Mouse (Mus musculus) kidney, embryonic 16.5 days (tissue): ENCODE results near the gene Park7. TPM values are rescaled to one million over a fixed set of nuclear protein-coding genes. Genes with fewer than 3 reads are reported as not detected.
"Not testable (repeated sequence)": the region's sequence is repeated elsewhere in the genome, so short reads cannot be mapped to it uniquely, and the experiment has no call there.

Experiments used
- ATAC-seq: fragments of 200-750 bp; cut with Nextera tagmentation; 2 replicates; pipeline ENCODE4 v1.8.0; 2017; ENCODE audit warnings: moderate TSS enrichment; ENCODE audit not compliant: low FRiP score, low TSS enrichment
- H3K27ac ChIP-seq: fragments of 300-500 bp; sonication (generic); 2 replicates; pipeline ENCODE4 v1.5.1; 2014; ENCODE audit warnings: low read length
- H3K27me3 ChIP-seq: fragments of 300-500 bp; sonication (generic); 2 replicates; pipeline ENCODE4 v1.6.1; 2014; ENCODE audit warnings: low read length, control low read depth, mixed read lengths; ENCODE audit not compliant: insufficient read depth
- H3K36me3 ChIP-seq: fragments of 300-500 bp; sonication (generic); 2 replicates; pipeline ENCODE4 v1.6.1; 2014; ENCODE audit warnings: low read length, control low read depth, mixed read lengths; ENCODE audit not compliant: insufficient read depth
- H3K4me1 ChIP-seq: fragments of 300-500 bp; sonication (generic); 2 replicates; pipeline ENCODE4 v1.6.1; 2014; ENCODE audit warnings: low read length, control low read depth, mixed read lengths; ENCODE audit not compliant: insufficient read depth
- H3K4me2 ChIP-seq: fragments of 300-500 bp; sonication (generic); replicated peaks from 2 replicates; pipeline ENCODE4 v1.6.1; 2014; ENCODE audit warnings: low read depth, low read length
- H3K4me3 ChIP-seq: fragments of 300-500 bp; sonication (generic); 2 replicates; pipeline ENCODE4 v1.5.1; 2014; ENCODE audit warnings: mild to moderate bottlenecking, low read length
- H3K9ac ChIP-seq: fragments of 300-500 bp; sonication (generic); replicated peaks from 2 replicates; pipeline ENCODE4 v1.6.1; 2014; ENCODE audit warnings: low read length
- H3K9me3 ChIP-seq: fragments of 300-500 bp; sonication (generic); 2 replicates; pipeline ENCODE4 v1.6.1; 2016; ENCODE audit warnings: low read length, control low read depth
- WGBS: fragments of 180-500 bp; shearing (Covaris S2); extraction: QIAGEN DNeasy Blood & Tissue Kit; methylation state at CpG from one replicate; pipeline ENCODE4 v1.1.7; 2014; 5-methylcytosine and 5-hydroxymethylcytosine counted together
- polyA plus RNA-seq: library from polyadenylated mRNA; unstranded; fragments of >200 nt; fragmentation: Nextera tagmentation; extraction: Ambion mirVana; gene quantifications from 2 replicates; pipeline ENCODE4 v1.2.1, GENCODE M21; 2015

The Park7 gene
- polyA plus RNA-seq, 1 experiment from 2014 or later = 421 TPM

DNA sequence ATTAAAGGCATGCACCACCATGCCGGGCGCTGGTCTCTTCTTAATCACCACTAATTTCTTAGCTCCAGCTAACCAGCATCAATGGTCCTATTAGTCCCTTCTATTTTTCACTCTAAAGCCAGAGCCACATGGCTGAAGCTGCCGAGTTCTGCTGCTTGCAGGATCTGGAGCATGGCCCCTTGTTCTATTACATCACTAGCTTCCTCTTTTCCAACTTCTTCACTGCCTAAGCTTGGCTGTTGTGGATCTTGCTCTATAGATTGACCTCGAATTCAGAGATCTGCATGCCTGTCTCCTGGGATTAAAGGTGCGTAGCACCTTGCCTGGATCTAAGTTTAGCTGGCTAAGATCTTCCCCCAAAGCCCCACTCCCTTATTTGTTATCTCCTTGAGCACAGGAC, 31.6 kb downstream of the Park7 start:
- peaks cover 25% of the 10 kb centered on the region for H3K9me3 ChIP-seq
- H3K27me3 ChIP-seq = no peaks in the 10 kb centered on the region

GRCm38 (mm10) chr4:150880364-150880763, 33.9 kb downstream of the Park7 start:
- Histone ChIP-seq H3K4me2 (no peak overlapping the region), H3K27ac (no peak overlapping the region), H3K4me3 (no peak overlapping the region), H3K27me3 (no peaks in the 10 kb centered on the region), H3K9ac (no peak overlapping the region), H3K4me1 (no peaks in the 10 kb centered on the region), H3K36me3 (no peaks in the 10 kb centered on the region), H3K9me3 (peaks cover 25% of the 10 kb centered on the region)
- 90% methylated on average over 5 of the region's 5 CpGs for WGBS
- ATAC-seq = no peak

More for the DNA sequence above, 31.6 kb downstream of the Park7 start:
- no peak overlapping the region for H3K27ac ChIP-seq
- no peak overlapping the region for H3K4me2 ChIP-seq
- H3K4me1 ChIP-seq = no peaks in the 10 kb centered on the region
- H3K36me3 ChIP-seq = no peaks in the 10 kb centered on the region
- no peak overlapping the region for H3K9ac ChIP-seq
- H3K4me3 ChIP-seq = no peak overlapping the region
- ATAC-seq = no peak
- WGBS = 87% methylated on average over 5 of the region's 5 CpGs

DNA sequence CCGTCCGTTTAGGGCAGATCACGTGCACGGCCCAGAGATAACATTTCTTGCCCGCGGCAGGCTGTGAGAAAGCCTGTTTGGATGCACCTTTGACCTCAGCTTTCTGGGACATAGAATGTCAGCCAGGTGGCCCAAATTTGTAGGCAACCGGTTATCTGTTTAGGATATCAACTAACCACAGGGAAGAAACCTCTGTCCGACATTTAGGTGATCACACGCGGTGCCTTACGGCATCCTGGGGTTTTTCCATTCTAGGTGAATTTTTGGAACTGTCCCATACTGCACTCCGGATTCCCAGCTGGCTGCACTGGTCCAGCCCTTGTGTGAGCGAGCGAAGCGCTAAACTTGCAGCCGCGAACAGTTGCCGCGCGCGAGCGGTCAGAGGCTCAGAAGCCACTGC, 34.6 kb downstream of the Park7 start:
- Histone ChIP-seq H3K36me3 (no peaks in the 10 kb centered on the region), H3K27ac (no peak overlapping the region), H3K27me3 (no peaks in the 10 kb centered on the region), H3K4me1 (no peaks in the 10 kb centered on the region), H3K4me2 (no peak overlapping the region), H3K4me3 (no peak overlapping the region), H3K9me3 (peaks cover 25% of the 10 kb centered on the region), H3K9ac (no peak overlapping the region)
- no peak for ATAC-seq
- 94% methylated on average over 22 of the region's 22 CpGs for WGBS

DNA sequence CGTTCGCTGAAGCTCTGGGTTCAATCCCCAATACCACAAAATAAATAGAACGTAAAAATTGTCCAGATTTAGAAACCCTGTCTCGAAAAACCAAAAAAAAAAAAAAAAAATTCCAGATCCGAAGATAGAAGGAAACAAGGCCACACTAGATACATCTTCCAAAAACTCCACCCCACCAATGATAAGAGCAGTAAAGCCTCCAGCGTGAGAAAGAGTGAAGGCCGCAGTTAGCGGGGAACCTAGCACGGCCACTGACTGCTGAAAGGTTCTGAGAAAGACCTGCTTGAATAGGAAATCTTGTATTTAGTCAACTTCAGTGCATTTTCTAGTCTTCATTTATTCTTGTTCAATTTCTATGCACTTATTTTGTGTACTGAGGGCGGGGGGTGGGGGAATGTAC, 38.8 kb downstream of the Park7 start:
- no peak for ATAC-seq
- no peak overlapping the region for H3K4me3 ChIP-seq
- WGBS = 84% methylated on average over 10 of the region's 10 CpGs
- no peak overlapping the region for H3K27ac ChIP-seq
- H3K9me3 ChIP-seq = peaks cover 25% of the 10 kb centered on the region
- no peaks in the 10 kb centered on the region for H3K27me3 ChIP-seq
- H3K9ac ChIP-seq = no peak overlapping the region
- H3K4me2 ChIP-seq = no peak overlapping the region
- H3K36me3 ChIP-seq = no peaks in the 10 kb centered on the region
- H3K4me1 ChIP-seq = peaks cover 22% of the 10 kb centered on the region

DNA sequence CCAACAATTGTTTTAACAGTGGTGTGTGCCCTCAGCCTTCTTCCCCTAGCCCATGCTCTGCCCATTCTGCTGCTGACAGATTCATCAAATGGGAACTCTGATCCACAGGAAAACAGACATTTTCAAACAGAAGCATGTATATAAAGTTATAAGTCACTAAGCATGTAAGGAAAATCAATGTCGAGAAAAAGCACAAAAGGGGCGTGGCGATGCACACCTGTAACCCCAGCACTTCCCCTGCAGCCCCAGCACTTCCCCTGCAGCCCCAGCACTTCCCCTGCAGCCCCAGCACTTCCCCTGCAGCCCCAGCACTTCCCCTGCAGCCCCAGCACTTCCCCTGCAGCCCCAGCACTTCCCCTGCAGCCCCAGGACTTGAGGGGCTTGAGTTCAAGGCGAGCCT, 39.8 kb downstream of the Park7 start:
- not testable (repeated sequence) for H3K36me3 ChIP-seq, H3K27me3 ChIP-seq, H3K4me3 ChIP-seq, H3K27ac ChIP-seq, H3K9ac ChIP-seq, H3K4me2 ChIP-seq, ATAC-seq
- H3K4me1 ChIP-seq = peaks cover 32% of the 10 kb centered on the region
- H3K9me3 ChIP-seq = peaks cover 15% of the 10 kb centered on the region
- 63% methylated on average over 4 of the region's 4 CpGs for WGBS

DNA sequence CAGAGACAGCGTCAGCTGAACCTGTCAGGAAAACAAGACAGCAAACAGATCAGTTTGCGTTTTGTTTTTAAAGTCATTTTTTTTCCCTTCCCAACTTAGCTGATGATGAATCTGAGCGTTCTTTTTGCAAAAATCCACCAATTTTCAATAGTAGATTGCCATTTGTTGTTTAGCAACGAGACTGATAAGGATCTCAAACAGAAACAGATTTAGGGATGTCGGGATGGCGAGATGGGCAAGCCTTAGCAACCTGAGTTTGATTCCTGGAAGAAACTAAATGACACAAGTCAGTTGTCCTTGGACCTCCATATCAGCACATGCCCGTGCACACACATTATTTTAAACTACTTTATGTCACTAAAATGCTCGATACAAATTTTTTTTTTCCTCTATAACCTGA, 41.6 kb downstream of the Park7 start:
- no peak for ATAC-seq
- Histone ChIP-seq H3K4me3 (no peak overlapping the region), H3K9ac (no peak overlapping the region), H3K4me1 (peaks cover 35% of the 10 kb centered on the region), H3K27ac (0 out of 2 replicates have a peak overlapping the region, but pooled peaks have one; percentile 23), H3K27me3 (no peaks in the 10 kb centered on the region), H3K4me2 (no peak overlapping the region), H3K9me3 (no peaks in the 10 kb centered on the region), H3K36me3 (peaks cover 3% of the 10 kb centered on the region; the same call in 1 of the 2 replicates)
- 63% methylated on average over 8 of the region's 8 CpGs for WGBS

DNA sequence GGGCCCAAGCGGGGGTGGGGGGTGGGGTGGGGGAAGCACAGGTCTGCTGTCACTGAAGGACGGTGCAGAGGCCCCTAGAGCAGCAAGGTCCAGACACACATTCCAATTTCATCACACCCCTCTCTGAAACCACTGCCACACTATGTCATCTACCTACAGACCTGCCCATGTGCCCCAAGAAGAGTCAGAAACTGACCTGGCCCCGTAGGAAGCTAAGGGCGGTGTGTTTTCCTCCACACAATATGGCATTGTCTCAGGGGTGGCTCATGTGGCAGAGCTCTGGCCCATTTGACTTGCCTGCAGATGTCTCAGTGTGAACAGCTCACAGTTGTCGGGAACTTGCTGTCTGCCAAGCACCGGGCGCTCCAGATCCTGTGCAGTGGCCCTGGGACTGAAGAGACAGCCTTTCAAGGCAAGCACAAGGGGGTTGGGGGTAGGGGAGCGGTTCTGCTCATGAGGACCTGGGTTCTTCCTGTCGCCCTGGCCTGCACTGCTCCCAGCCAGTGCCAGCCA, 42.0 kb downstream of the Park7 start:
- ATAC-seq = peak; percentile 33
- WGBS = 32% methylated on average over 9 of the region's 9 CpGs

GRCm38 (mm10) chr4:150871392-150872138, 42.7 kb downstream of the Park7 start:
- Histone ChIP-seq H3K4me1 (peaks cover 35% of the 10 kb centered on the region), H3K36me3 (peaks cover 13% of the 10 kb centered on the region), H3K27ac (peak overlapping the region; percentile 23), H3K4me3 (no peak overlapping the region), H3K9me3 (no peaks in the 10 kb centered on the region), H3K9ac (peak overlapping the region; percentile 32; the same call in 1 of the 2 replicates), H3K27me3 (no peaks in the 10 kb centered on the region), H3K4me2 (no peak overlapping the region)
- 40% methylated on average over 10 of the region's 10 CpGs for WGBS
- peak; percentile 62 for ATAC-seq

More for the DNA sequence above, 42.0 kb downstream of the Park7 start:
- H3K4me1 ChIP-seq = peaks cover 35% of the 10 kb centered on the region
- peaks cover 7% of the 10 kb centered on the region; the same call in 1 of the 2 replicates for H3K36me3 ChIP-seq
- no peak overlapping the region for H3K4me3 ChIP-seq
- peak overlapping the region; percentile 23 for H3K27ac ChIP-seq
- H3K27me3 ChIP-seq = no peaks in the 10 kb centered on the region
- no peaks in the 10 kb centered on the region for H3K9me3 ChIP-seq
- H3K4me2 ChIP-seq = no peak overlapping the region
- H3K9ac ChIP-seq = no peak overlapping the region; the same call in 1 of the 2 replicates

DNA sequence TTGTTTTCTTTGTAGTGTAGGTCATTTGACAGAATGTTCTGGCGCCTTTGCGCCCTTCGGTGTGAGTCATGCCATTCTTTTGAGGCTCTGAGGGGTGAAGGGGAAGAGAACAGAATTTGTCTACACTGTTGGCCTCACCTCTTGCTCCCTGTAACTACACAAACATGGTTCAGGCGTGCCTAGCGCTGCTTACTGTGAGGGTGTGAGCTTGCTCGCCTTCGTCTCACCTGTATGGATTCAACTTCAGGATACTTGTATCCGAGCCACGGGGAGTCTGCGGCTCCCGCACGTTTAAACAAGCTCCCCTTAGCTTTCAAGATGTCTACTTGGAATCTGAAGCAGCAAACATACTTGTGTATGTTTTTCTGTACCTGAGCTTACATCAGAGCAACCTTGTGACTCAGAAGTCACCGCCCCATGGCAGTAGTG, 43.3 kb downstream of the Park7 start:
- ATAC-seq = no peak
- WGBS = 85% methylated on average over 13 of the region's 13 CpGs
- Histone ChIP-seq H3K36me3 (peaks cover 19% of the 10 kb centered on the region), H3K4me2 (no peak overlapping the region), H3K4me3 (no peak overlapping the region), H3K27ac (0 out of 2 replicates have a peak overlapping the region, but pooled peaks have one; percentile 9), H3K4me1 (peaks cover 35% of the 10 kb centered on the region), H3K9me3 (no peaks in the 10 kb centered on the region), H3K9ac (no peak overlapping the region), H3K27me3 (no peaks in the 10 kb centered on the region)
